Mouse (Mus musculus) heart, embryonic 13.5 days (tissue): ENCODE results near the gene Rnf144b. TPM values are rescaled to one million over a fixed set of nuclear protein-coding genes. Genes with fewer than 3 reads are reported as not detected.

Experiments
- polyA plus RNA-seq: library from polyadenylated mRNA; unstranded; fragments of >200 nt; fragmentation: Nextera tagmentation; extraction: Ambion mirVana; gene quantifications from 2 replicates; pipeline ENCODE4 v1.2.1, GENCODE M21; 2015

The Rnf144b gene
- polyA plus RNA-seq, 1 experiment from 2014 or later: 1.4 TPM

Other genes with a start within 250 kb of the Rnf144b start
- gene Kif13a, start 192.8 kb upstream of the Rnf144b start, polyA plus RNA-seq: 22.9 and 32.9 TPM in 2 replicates
- 3.8 and 4.1 TPM in 2 replicates for gene Nhlrc1, start 107.8 kb upstream of the Rnf144b start, polyA plus RNA-seq
- 6.6 and 7.0 TPM in 2 replicates for gene Kdm1b, start 79.2 kb upstream of the Rnf144b start, polyA plus RNA-seq
- gene Tpmt, start 77.9 kb upstream of the Rnf144b start, polyA plus RNA-seq: 11.9 and 13.1 TPM in 2 replicates
- gene Dek, start 16.5 kb upstream of the Rnf144b start, polyA plus RNA-seq: 152 and 167 TPM in 2 replicates